In genomic region chr5:125298234-125298633, GRCm38 (mm10) we compare ENCODE assay signal across 16 mouse cellular contexts.
"Had no signal": no experiment of that assay in that cellular context is flagged by ENCODE, and none has a peak within 500 bp of the region (broad histone marks: within the 10 kb centered on the region; RNA-seq: fewer than 3 reads in every experiment).

No protein-coding gene starts in this region.

- H3K4me1 ChIP-seq: liver, embryonic 13.5 days; midbrain, embryonic 12.5 days; midbrain, embryonic 15.5 days; neural tube, embryonic 12.5 days; neural tube, embryonic 15.5 days; stomach, embryonic 15.5 days had no signal

- ATAC-seq: inflammation-experienced regulatory T-cells, adult 6 months; intestine, postnatal 0 days; midbrain, embryonic 15.5 days had no signal

- DNase-seq: kidney, adult 9 months; layer of hippocampus, postnatal 36 days; liver, embryonic 13.5 days; right cerebral cortex, adult 18-20 months; right cerebral cortex, postnatal 25 days; spleen, adult 18-20 months; thymus, postnatal 25 days had no signal

- H3K9me3 ChIP-seq: midbrain, embryonic 12.5 days; midbrain, embryonic 15.5 days; neural tube, embryonic 15.5 days; stomach, embryonic 15.5 days had no signal

- H3K27me3 ChIP-seq: liver, embryonic 13.5 days; midbrain, embryonic 12.5 days; midbrain, embryonic 15.5 days; neural tube, embryonic 12.5 days; neural tube, embryonic 15.5 days; stomach, embryonic 15.5 days had no signal

- H3K9ac ChIP-seq: liver, embryonic 13.5 days; midbrain, embryonic 12.5 days; midbrain, embryonic 15.5 days; neural tube, embryonic 12.5 days; neural tube, embryonic 15.5 days; stomach, embryonic 15.5 days had no signal

- H3K4me3 ChIP-seq: left cerebral cortex, adult 2 months; liver, embryonic 13.5 days; midbrain, embryonic 12.5 days; midbrain, embryonic 15.5 days; neural tube, embryonic 12.5 days; neural tube, embryonic 15.5 days; stomach, embryonic 15.5 days had no signal

- H3K4me2 ChIP-seq: liver, embryonic 13.5 days; midbrain, embryonic 12.5 days; midbrain, embryonic 15.5 days; neural tube, embryonic 12.5 days; neural tube, embryonic 15.5 days; stomach, embryonic 15.5 days had no signal

- H3K27ac ChIP-seq: left cerebral cortex, adult 2 months; liver, embryonic 13.5 days; macrophage; midbrain, embryonic 12.5 days; midbrain, embryonic 15.5 days; neural tube, embryonic 12.5 days; neural tube, embryonic 15.5 days; stomach, embryonic 15.5 days had no signal
